Mouse (Mus musculus): ENCODE data around the gene Taf6l.

DNA sequence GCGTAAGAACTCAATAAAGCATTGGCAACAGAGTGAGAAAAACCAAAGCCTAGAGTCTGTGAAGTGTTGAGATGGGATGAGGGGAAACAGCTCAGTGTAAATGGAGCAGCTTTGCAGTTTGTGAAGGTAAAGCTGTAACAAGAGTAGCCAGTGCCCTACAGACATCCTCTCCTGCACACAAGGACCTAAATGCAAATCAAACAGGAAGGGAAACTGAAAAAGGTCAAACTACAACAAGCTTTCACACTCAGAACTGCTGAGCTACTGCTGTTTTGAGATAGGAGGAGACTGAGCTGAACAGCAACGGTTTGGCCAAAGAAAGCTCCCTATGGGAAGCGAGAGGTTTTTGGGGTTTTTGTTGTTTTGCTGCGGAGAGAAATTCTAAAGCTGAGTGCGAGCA lies 20.6 kb upstream of the Taf6l start:
- TF ChIP-seq MAFK (IDR thresholded peaks at IDR 0.05; ENCODE audit: insufficient read depth, low read depth, low read length): no peak
- no peak for TF ChIP-seq ZC3H11A (IDR thresholded peaks at IDR 0.05; ENCODE audit: borderline replicate concordance, low read depth, low read length)
- no peak for TF ChIP-seq HCFC1 (IDR thresholded peaks at IDR 0.05; ENCODE audit: borderline replicate concordance, insufficient read depth, low read length)
- no peak for TF ChIP-seq CHD2 (IDR thresholded peaks at IDR 0.05; ENCODE audit: low read depth, low read length)
- no peak for TF ChIP-seq ZNF384 (IDR thresholded peaks at IDR 0.05; ENCODE audit: low read depth, low read length)

All from ES-E14 (cell line).